Mouse (Mus musculus) embryonic facial prominence, embryonic 11.5 days (tissue): ENCODE data around the gene Glt28d2. TPM values are rescaled to one million over a fixed set of nuclear protein-coding genes. Genes with fewer than 3 reads are reported as not detected.

ENCODE experiments used
- ATAC-seq: fragments of 200-750 bp; cut with Nextera tagmentation; replicated peaks from 2 replicates; pipeline ENCODE4 v1.8.0; 2017; ENCODE audit warnings: low read depth; ENCODE audit not compliant: insufficient number of reproducible peaks, low FRiP score, low TSS enrichment
- DNase-seq: peaks from one replicate; pipeline ENCODE4 v3.0.0-alpha.2; 2015; ENCODE audit warnings: low spot score
- H3K27ac ChIP-seq: fragments of 300-500 bp; sonication (generic); replicated peaks from 2 replicates; pipeline ENCODE4 v1.5.1; 2014; ENCODE audit warnings: mild to moderate bottlenecking, low read depth, low read length, control low read depth
- H3K27me3 ChIP-seq: fragments of 300-500 bp; sonication (generic); 2 replicates; pipeline ENCODE4 v1.6.1; 2014; ENCODE audit warnings: mild to moderate bottlenecking, low read length, moderate library complexity, mixed read lengths; ENCODE audit not compliant: control insufficient read depth, insufficient read depth
- H3K36me3 ChIP-seq: fragments of 300-500 bp; sonication (generic); replicated peaks from 2 replicates; pipeline ENCODE4 v1.6.1; 2014; ENCODE audit warnings: low read depth, mild to moderate bottlenecking, low read length, moderate library complexity, mixed read lengths; ENCODE audit not compliant: control insufficient read depth, insufficient read depth
- H3K4me1 ChIP-seq: fragments of 300-500 bp; sonication (generic); 2 replicates; pipeline ENCODE4 v1.6.1; 2014; ENCODE audit warnings: low read length, mixed read lengths; ENCODE audit not compliant: control insufficient read depth, insufficient read depth
- H3K4me2 ChIP-seq: fragments of 300-500 bp; sonication (generic); 2 replicates; pipeline ENCODE4 v1.6.1; 2014; ENCODE audit warnings: low read depth, mild to moderate bottlenecking, control low read depth, low read length, moderate library complexity
- H3K4me3 ChIP-seq: fragments of 300-500 bp; sonication (generic); 2 replicates; pipeline ENCODE4 v1.5.1; 2014; ENCODE audit warnings: low read depth, low read length, control low read depth
- H3K9ac ChIP-seq: fragments of 300-500 bp; sonication (generic); replicated peaks from 2 replicates; pipeline ENCODE4 v1.6.1; 2014; ENCODE audit warnings: mild to moderate bottlenecking, control low read depth, low read length
- H3K9me3 ChIP-seq: fragments of 300-500 bp; sonication (generic); replicated peaks from 2 replicates; pipeline ENCODE4 v1.6.1; 2016; ENCODE audit warnings: mild to moderate bottlenecking, low read length, inconsistent platforms, mixed read lengths; ENCODE audit not compliant: control insufficient read depth
- WGBS: fragments of 180-500 bp; shearing (Covaris S2); extraction: QIAGEN DNeasy Blood & Tissue Kit; methylation state at CpG from one replicate; pipeline ENCODE4 v1.1.7; 2014; 5-methylcytosine and 5-hydroxymethylcytosine counted together
- polyA plus RNA-seq: library from polyadenylated mRNA; unstranded; fragments of >200 nt; fragmentation: Nextera tagmentation; extraction: Ambion mirVana; gene quantifications from 2 replicates; pipeline ENCODE4 v1.2.1, GENCODE M21; 2014

Gene Glt28d2
- polyA plus RNA-seq, 1 experiment from 2014 or later, result 0.94 TPM

- ATAC-seq, result no peak
- WGBS, result 24% methylated on average over 3 of the region's 3 CpGs
- no peak overlapping the region for H3K9ac ChIP-seq
- H3K27me3 ChIP-seq, result no peaks in the 10 kb centered on the region
- no peak for DNase-seq
- H3K36me3 ChIP-seq, result no peaks in the 10 kb centered on the region
- H3K4me1 ChIP-seq, result no peaks in the 10 kb centered on the region
- H3K9me3 ChIP-seq, result no peaks in the 10 kb centered on the region
- H3K4me3 ChIP-seq, result no peak overlapping the region
- H3K4me2 ChIP-seq, result no peak overlapping the region
- H3K27ac ChIP-seq, result no peak overlapping the region
These were observed 23.3 kb downstream of the Glt28d2 start for GRCm38 (mm10) chr3:85863996-85864395.

- no peaks in the 10 kb centered on the region for H3K27me3 ChIP-seq
- ATAC-seq (no peak), DNase-seq (no peak)
- H3K4me3 ChIP-seq, result no peak overlapping the region
- H3K9ac ChIP-seq, result no peak overlapping the region
- WGBS, result 85% methylated on average over 2 of the region's 2 CpGs
- no peak overlapping the region for H3K4me2 ChIP-seq
- no peak overlapping the region for H3K27ac ChIP-seq
- H3K4me1 ChIP-seq, result no peaks in the 10 kb centered on the region
- no peaks in the 10 kb centered on the region for H3K36me3 ChIP-seq
- H3K9me3 ChIP-seq, result no peaks in the 10 kb centered on the region
These were observed 24.4 kb downstream of the Glt28d2 start for GRCm38 (mm10) chr3:85862886-85863285.

- Histone ChIP-seq H3K4me3 (no peak overlapping the region), H3K4me2 (no peak overlapping the region), H3K9ac (no peak overlapping the region), H3K27me3 (no peaks in the 10 kb centered on the region), H3K27ac (no peak overlapping the region), H3K36me3 (no peaks in the 10 kb centered on the region), H3K9me3 (no peaks in the 10 kb centered on the region), H3K4me1 (no peaks in the 10 kb centered on the region)
- 91% methylated on average over 5 of the region's 5 CpGs for WGBS
- DNase-seq (no peak), ATAC-seq (no peak)
These were observed 26.3 kb downstream of the Glt28d2 start for GRCm38 (mm10) chr3:85860996-85861395.

GRCm38 (mm10) chr3:85859311-85859710 lies 28.0 kb downstream of the Glt28d2 start:
- H3K27me3 ChIP-seq, result no peaks in the 10 kb centered on the region
- DNase-seq, result no peak
- H3K27ac ChIP-seq, result no peak overlapping the region
- no peak for ATAC-seq
- 81% methylated on average over 6 of the region's 6 CpGs for WGBS
- H3K9me3 ChIP-seq, result no peaks in the 10 kb centered on the region
- H3K36me3 ChIP-seq, result no peaks in the 10 kb centered on the region
- H3K4me2 ChIP-seq, result no peak overlapping the region
- H3K4me1 ChIP-seq, result no peaks in the 10 kb centered on the region
- H3K9ac ChIP-seq, result no peak overlapping the region
- no peak overlapping the region for H3K4me3 ChIP-seq

- Histone ChIP-seq H3K4me1 (no peaks in the 10 kb centered on the region), H3K27ac (no peak overlapping the region), H3K27me3 (no peaks in the 10 kb centered on the region), H3K4me3 (no peak overlapping the region), H3K4me2 (no peak overlapping the region), H3K9ac (no peak overlapping the region), H3K36me3 (no peaks in the 10 kb centered on the region), H3K9me3 (no peaks in the 10 kb centered on the region)
- WGBS, result 61% methylated on average over 11 of the region's 11 CpGs
- no peak for ATAC-seq
- DNase-seq, result peak; percentile 14
These were observed 28.9 kb downstream of the Glt28d2 start for GRCm38 (mm10) chr3:85858140-85859135.

GRCm38 (mm10) chr3:85857083-85857482 lies 30.2 kb downstream of the Glt28d2 start:
- Histone ChIP-seq H3K9ac (no peak overlapping the region), H3K9me3 (no peaks in the 10 kb centered on the region), H3K4me1 (no peaks in the 10 kb centered on the region), H3K36me3 (no peaks in the 10 kb centered on the region), H3K27ac (no peak overlapping the region), H3K4me3 (no peak overlapping the region), H3K4me2 (no peak overlapping the region), H3K27me3 (no peaks in the 10 kb centered on the region)
- DNase-seq (no peak), ATAC-seq (no peak)
- 34% methylated on average over 4 of the region's 4 CpGs for WGBS

- no peak overlapping the region for H3K4me3 ChIP-seq
- H3K4me2 ChIP-seq, result no peak overlapping the region
- WGBS, result 84% methylated on average over 5 of the region's 5 CpGs
- ATAC-seq, result no peak
- H3K36me3 ChIP-seq, result no peaks in the 10 kb centered on the region
- DNase-seq, result no peak
- H3K27me3 ChIP-seq, result no peaks in the 10 kb centered on the region
- H3K4me1 ChIP-seq, result no peaks in the 10 kb centered on the region
- H3K9ac ChIP-seq, result no peak overlapping the region
- H3K9me3 ChIP-seq, result no peaks in the 10 kb centered on the region
- no peak overlapping the region for H3K27ac ChIP-seq
These were observed 31.4 kb downstream of the Glt28d2 start for GRCm38 (mm10) chr3:85855947-85856346.

GRCm38 (mm10) chr3:85855043-85855442 lies 32.3 kb downstream of the Glt28d2 start:
- Histone ChIP-seq H3K36me3 (no peaks in the 10 kb centered on the region), H3K9me3 (no peaks in the 10 kb centered on the region), H3K4me3 (no peak overlapping the region), H3K27ac (no peak overlapping the region), H3K4me2 (no peak overlapping the region), H3K9ac (no peak overlapping the region), H3K27me3 (no peaks in the 10 kb centered on the region), H3K4me1 (no peaks in the 10 kb centered on the region)
- 79% methylated on average over 3 of the region's 3 CpGs for WGBS
- ATAC-seq (no peak), DNase-seq (no peak)
